8 mouse cellular contexts compared by ENCODE assay signal in the genomic region with DNA sequence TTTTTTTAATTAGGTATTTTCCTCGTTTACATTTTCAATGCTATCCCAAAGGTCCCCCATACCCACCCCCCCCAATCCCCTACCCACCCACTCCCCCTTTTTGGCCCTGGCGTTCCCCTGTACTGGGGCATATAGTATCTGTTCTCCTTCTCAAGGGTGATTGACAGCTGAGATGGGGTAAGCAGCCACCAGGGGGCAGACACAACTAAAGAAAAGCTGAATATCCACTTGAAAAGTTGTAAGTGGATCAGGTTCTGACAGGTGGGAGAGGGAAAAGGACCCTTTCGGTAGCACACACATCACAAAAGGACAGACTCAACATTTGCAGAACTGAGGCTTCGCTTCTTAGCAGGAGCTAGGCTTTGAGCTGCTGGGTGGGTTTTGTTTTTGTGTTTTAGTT.
DNase-seq lines count a peak whose midpoint lies in the region; ATAC-seq and TF ChIP-seq lines count a peak whose summit lies in the region.
"Not testable (repeated sequence)": the region's sequence is repeated elsewhere in the genome, so short reads cannot be mapped to it uniquely, and the experiment has no call there.

No protein-coding gene starts in this region.

- not testable (repeated sequence) for H3K9me3 ChIP-seq in forebrain, embryonic 11.5 days (ENCODE audit: control insufficient read depth, low read length); liver, postnatal 0 days (ENCODE audit: low read length); neural tube, embryonic 11.5 days (ENCODE audit: control insufficient read depth, low read length)

- peak; percentile 51 for ATAC-seq in forebrain, embryonic 11.5 days (replicated peaks; ENCODE audit: low FRiP score)
- ATAC-seq in liver, postnatal 0 days = not testable (repeated sequence)
- 0 out of 2 replicates have a peak, but pooled peaks have one; percentile 16 for ATAC-seq in neural tube, embryonic 11.5 days (ENCODE audit: insufficient read depth, low FRiP score, low TSS enrichment)

- H3K4me2 ChIP-seq in forebrain, embryonic 11.5 days (ENCODE audit: low read depth, low read length, severe bottlenecking); liver, postnatal 0 days (ENCODE audit: low read depth, low read length); neural tube, embryonic 11.5 days (ENCODE audit: low read depth): not testable (repeated sequence)

- WGBS in forebrain, embryonic 11.5 days = 18% methylated on average over 4 of the region's 4 CpGs
- 40% methylated on average over 4 of the region's 4 CpGs for WGBS in liver, postnatal 0 days (ENCODE audit: insufficient replicate concordance)
- 41% methylated on average over 4 of the region's 4 CpGs for WGBS in neural tube, embryonic 11.5 days

- not testable (repeated sequence) for H3K9ac ChIP-seq in forebrain, embryonic 11.5 days (ENCODE audit: low read length); liver, postnatal 0 days (replicated peaks); neural tube, embryonic 11.5 days (ENCODE audit: low read length)

- not testable (repeated sequence) for H3K27me3 ChIP-seq in forebrain, embryonic 11.5 days (ENCODE audit: control insufficient read depth, insufficient read depth, low read length); liver, postnatal 0 days (ENCODE audit: insufficient read depth, low read length); neural tube, embryonic 11.5 days (ENCODE audit: control insufficient read depth, insufficient read depth, low read length)

- H3K27ac ChIP-seq in forebrain, embryonic 11.5 days (ENCODE audit: low read depth, low read length); liver, postnatal 0 days (ENCODE audit: low read depth); neural tube, embryonic 11.5 days (ENCODE audit: low read depth, low read length): not testable (repeated sequence)

- peak; percentile 64 for TF ChIP-seq CTCF in liver, postnatal 0 days (IDR thresholded peaks at IDR 0.05; ENCODE audit: low read depth)

- not testable (repeated sequence) for H3K36me3 ChIP-seq in forebrain, embryonic 11.5 days (ENCODE audit: control insufficient read depth, insufficient read depth, low read length); liver, postnatal 0 days (replicated peaks; ENCODE audit: insufficient read depth, low read length); neural tube, embryonic 11.5 days (ENCODE audit: control insufficient read depth, insufficient read depth, low read length)

- H3K4me3 ChIP-seq in forebrain, embryonic 11.5 days (ENCODE audit: low read depth, low read length); liver, postnatal 0 days (ENCODE audit: low read depth, low read length); neural tube, embryonic 11.5 days (ENCODE audit: low read depth, low read length): not testable (repeated sequence)

- TF ChIP-seq EP300 in liver, postnatal 0 days (IDR thresholded peaks at IDR 0.05; ENCODE audit: low read depth) = not testable (repeated sequence)

- not testable (repeated sequence) for H3K4me1 ChIP-seq in forebrain, embryonic 11.5 days (replicated peaks; ENCODE audit: control insufficient read depth, insufficient read depth, low read length); liver, postnatal 0 days (ENCODE audit: insufficient read depth); neural tube, embryonic 11.5 days (ENCODE audit: control insufficient read depth, insufficient read depth, low read length)

- DNase-seq in ES-CJ7 (ENCODE audit: low read depth, low spot score) = peak; percentile 68
- DNase-seq in brain, adult 2 months (ENCODE audit: low read depth, low spot score) = peak; percentile 44
- peak; percentile 77 for DNase-seq in forebrain, embryonic 11.5 days (ENCODE audit: low spot score)
- DNase-seq in heart, postnatal 4 days = peak; percentile 75
- DNase-seq in layer of hippocampus, adult 18-20 months (ENCODE audit: low spot score in 2 of 2) = peak; percentile 33 to 79
- DNase-seq in liver, postnatal 0 days = peak; percentile 61
- peak; percentile 51 for DNase-seq in neural tube, embryonic 11.5 days (ENCODE audit: low spot score)
- peak; percentile 73 for DNase-seq in thymus, postnatal 4 days
